Mouse (Mus musculus) gastrocnemius, adult 18-20 months (tissue): ENCODE measurements around the gene Col20a1. TPM values are rescaled to one million over a fixed set of nuclear protein-coding genes. Genes with fewer than 3 reads are reported as not detected.

Experiments
- DNase-seq: peaks from one replicate; pipeline ENCODE4 v3.0.0; 2021; ENCODE audit warnings: low spot score
- total RNA-seq, 2 experiments: library from RNA; stranded (reverse); gene quantifications; 2 replicates each; pipeline ENCODE4 v1.2.3; 2021

Gene Col20a1
- total RNA-seq, 2 experiments from 2014 or later, result 1.6 to 1.9 TPM

GRCm38 (mm10) chr2:181065827-181066226 is 79.5 kb downstream of the Col20a1 start:
- no peak for DNase-seq

Other genes starting within 250 kb of the Col20a1 start
- not detected for gene Bhlhe23, start 209.6 kb upstream of the Col20a1 start, total RNA-seq
- 10 to 100 TPM; 39.9 to 41.6 TPM for gene Ythdf1, start 65.6 kb upstream of the Col20a1 start, total RNA-seq
- gene Birc7, start 57.5 kb upstream of the Col20a1 start, total RNA-seq, result not detected
- under 1 TPM in 1 of 2 experiments, not detected in 1; 0.66 TPM for gene Nkain4, start 31.8 kb upstream of the Col20a1 start, total RNA-seq
- 10 to 100 TPM; 29.1 to 29.4 TPM for gene Arfgap1, start 19.3 kb upstream of the Col20a1 start, total RNA-seq
- gene Chrna4, start 57.0 kb downstream of the Col20a1 start, total RNA-seq, result under 1 TPM in 1 of 2 experiments, not detected in 1; 0.09 TPM
- gene Kcnq2, start 148.8 kb downstream of the Col20a1 start, total RNA-seq, result under 1 TPM in 1 of 2 experiments, not detected in 1; 0.18 TPM
- gene Eef1a2, start 170.5 kb downstream of the Col20a1 start, total RNA-seq, result 1,000 to 10,000 TPM; 2,039 to 2,096 TPM
- gene Ppdpf, start 200.7 kb downstream of the Col20a1 start, total RNA-seq, result 10 to 100 TPM; 41.7 to 44.5 TPM
- gene Ptk6, start 216.3 kb downstream of the Col20a1 start, total RNA-seq, result not detected
- under 1 TPM; 0.19 to 0.21 TPM for gene Srms, start 226.7 kb downstream of the Col20a1 start, total RNA-seq
- not detected for gene Fndc11, start 233.5 kb downstream of the Col20a1 start, total RNA-seq